Mouse (Mus musculus) heart, postnatal 0 days (tissue): ENCODE measurements around the gene Wdr83.

ENCODE experiments used
- CTCF ChIP-seq: IDR thresholded peaks from 2 replicates; pipeline ENCODE4 v1.5.1; 2016; ENCODE audit warnings: antibody characterized with exemption, control low read depth, low read depth
- EP300 ChIP-seq: IDR thresholded peaks from 2 replicates; pipeline ENCODE4 v1.6.1; 2016; ENCODE audit warnings: antibody characterized with exemption, low read depth

GRCm38 (mm10) chr8:85037366-85037680 is 43.8 kb downstream of the Wdr83 start:
- TF ChIP-seq EP300 = no peak
- TF ChIP-seq CTCF = no peak
